Mouse (Mus musculus) spleen, adult 2 months (tissue): ENCODE data around the gene Swap70.

Source experiments
- CTCF ChIP-seq: fragments of 200-500 bp; IDR thresholded peaks from 2 replicates; pipeline ENCODE4 v1.5.1; 2011; ENCODE audit warnings: mild to moderate bottlenecking, inconsistent platforms; ENCODE audit not compliant: insufficient read depth, insufficient read length, insufficient replicate concordance; ENCODE audit errors: extremely low read depth
- POLR2A ChIP-seq: fragments of 200-500 bp; IDR thresholded peaks from 2 replicates; pipeline ENCODE4 v1.6.1; 2011; ENCODE audit warnings: low read depth, low read length, inconsistent platforms

DNA sequence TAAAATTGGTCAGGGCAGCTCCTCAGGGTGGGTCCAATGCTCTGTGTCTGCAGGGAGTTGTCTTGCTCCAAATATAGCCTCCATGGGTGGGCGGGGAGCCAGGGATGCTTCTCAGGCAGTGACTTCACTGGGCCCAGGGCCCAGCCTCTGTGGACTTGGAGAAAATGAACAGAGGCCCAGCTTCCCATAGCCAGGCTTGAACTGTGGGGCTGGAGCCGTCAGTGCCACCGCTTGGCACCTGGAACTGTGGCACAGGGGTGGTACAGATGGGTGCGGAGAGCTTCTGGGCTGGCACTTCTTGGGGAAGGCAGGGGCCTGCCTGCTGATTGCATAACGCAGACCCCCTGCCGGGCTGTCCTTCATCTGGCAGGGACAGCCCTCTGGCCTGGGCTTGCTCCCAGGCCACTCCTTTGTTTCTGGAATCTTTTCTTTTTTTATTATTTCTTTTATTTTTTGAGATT lies 67.2 kb downstream of the Swap70 start:
- TF ChIP-seq CTCF (no peak), POLR2A (no peak)
